Mouse (Mus musculus) ES-E14 (cell line): ENCODE results near the gene Mat1a. TPM values are rescaled to one million over a fixed set of nuclear protein-coding genes. Genes with fewer than 3 reads are reported as not detected.

Source experiments
- DNase-seq: peaks from one replicate; pipeline ENCODE4 v3.0.0-alpha.2; 2013; ENCODE audit warnings: low read depth, low spot score
- H3K27ac ChIP-seq: 2 replicates; pipeline ENCODE4 v1.5.1; 2012; ENCODE audit warnings: low read depth, mild to moderate bottlenecking, low read length, moderate library complexity, mixed read lengths; ENCODE audit not compliant: poor library complexity, insufficient read depth, severe bottlenecking
- H3K36me3 ChIP-seq: 2 replicates; pipeline ENCODE4 v1.6.1; 2012; ENCODE audit warnings: mild to moderate bottlenecking, low read length, moderate library complexity, mixed read lengths; ENCODE audit not compliant: control insufficient read depth, poor library complexity, insufficient read depth, severe bottlenecking
- H3K4me1 ChIP-seq, 2 experiments: fragments of 150-350 bp in 1 of 2; sonication (generic) in 1 of 2; 2 replicates each; pipeline ENCODE4 v1.6.1; 2012; ENCODE audit warnings: low read length in 2 of 2, mild to moderate bottlenecking in 1 of 2, mixed read lengths in 1 of 2; ENCODE audit not compliant: control insufficient read depth in 2 of 2, insufficient read depth in 2 of 2, poor library complexity in 1 of 2
- H3K4me3 ChIP-seq, 2 experiments: fragments of 150-350 bp in 1 of 2; sonication (generic) in 1 of 2; 2 replicates each; pipeline ENCODE4 v1.5.1; 2012; ENCODE audit warnings: low read length in 2 of 2, low read depth in 1 of 2, mild to moderate bottlenecking in 1 of 2, mixed read lengths in 1 of 2; ENCODE audit not compliant: insufficient read depth in 1 of 2, poor library complexity in 1 of 2, severe bottlenecking in 1 of 2
- H3K9ac ChIP-seq: 2 replicates; pipeline ENCODE4 v1.6.1; 2012; ENCODE audit warnings: low read depth, mild to moderate bottlenecking, low read length, mixed read lengths; ENCODE audit not compliant: poor library complexity, insufficient read depth, severe bottlenecking
- H3K9me3 ChIP-seq: fragments of 150-350 bp; sonication (generic); 2 replicates; pipeline ENCODE4 v1.6.1; 2012; ENCODE audit warnings: low read depth, mild to moderate bottlenecking, low read length; ENCODE audit not compliant: control insufficient read depth, insufficient read depth
- CHD2 ChIP-seq: IDR thresholded peaks from 2 replicates; pipeline ENCODE4 v1.6.1; 2014; ENCODE audit warnings: mild to moderate bottlenecking, low read depth, low read length, inconsistent platforms
- HCFC1 ChIP-seq: IDR thresholded peaks from 2 replicates; pipeline ENCODE4 v1.6.1; 2012; ENCODE audit warnings: low read length, inconsistent platforms, borderline replicate concordance; ENCODE audit not compliant: insufficient read depth
- MAFK ChIP-seq: IDR thresholded peaks from 2 replicates; pipeline ENCODE4 v1.6.1; 2014; ENCODE audit warnings: mild to moderate bottlenecking, low read depth, low read length, inconsistent platforms; ENCODE audit not compliant: insufficient read depth
- ZC3H11A ChIP-seq: IDR thresholded peaks from 2 replicates; pipeline ENCODE4 v1.6.1; 2012; ENCODE audit warnings: low read depth, mild to moderate bottlenecking, inconsistent platforms, low read length, borderline replicate concordance
- ZNF384 ChIP-seq: IDR thresholded peaks from 2 replicates; pipeline ENCODE4 v1.6.1; 2012; ENCODE audit warnings: low read depth, low read length, inconsistent platforms
- in situ Hi-C, 2 experiments: fragments of 600-800 bp; cut with MboI; formaldehyde crosslinking; loops; one replicate each; pipeline ENCODE4 v1.15.1; 2025; ENCODE audit warnings: low sequenced_read_pairs in 2 of 2, inconsistent platforms in 1 of 2; ENCODE audit not compliant: unreplicated experiment in 2 of 2
- total RNA-seq: library from RNA; depleted of rRNA; stranded (reverse); fragments of 300-350 nt; gene quantifications from 2 replicates; pipeline ENCODE4 v1.2.3, GENCODE M21; 2012; rRNA removed

The Mat1a gene
- 0.11 and 0.54 TPM in 2 replicates for total RNA-seq

DNA sequence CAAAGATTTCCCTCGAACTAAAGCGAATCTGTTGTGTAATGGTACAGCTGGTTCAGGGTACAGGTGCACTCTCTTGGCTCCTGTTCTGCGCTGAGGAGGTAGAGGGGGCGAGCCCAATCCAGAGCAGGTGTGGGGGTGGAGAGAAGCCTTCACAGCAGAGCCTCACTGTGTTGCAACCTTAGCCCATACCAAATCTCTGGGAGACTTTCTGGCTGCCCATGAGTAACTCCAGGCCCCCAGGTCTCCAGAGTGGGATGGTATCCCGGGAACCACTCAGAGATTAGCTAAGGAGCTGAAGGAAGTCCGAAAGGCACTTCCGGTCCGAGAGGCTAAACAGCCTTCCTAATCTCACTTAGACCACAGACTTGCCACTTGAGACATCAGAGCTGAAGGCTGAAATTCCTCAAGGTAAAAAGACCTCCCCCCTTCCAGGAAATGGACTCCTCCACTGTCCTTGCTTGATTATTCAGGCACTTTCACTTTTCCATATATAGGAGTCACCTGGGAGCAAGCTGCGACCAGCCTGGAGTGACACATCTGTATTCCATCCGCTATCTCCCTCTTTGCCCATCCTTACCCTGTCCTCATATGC, at the start of gene Mat1a:
Gene Mat1a, plus strand, starts transcription at position 183 of the 592 bp plus-strand sequence.
- Histone ChIP-seq H3K9me3 (no peaks in the 10 kb centered on the region), H3K9ac (no peak within 1 kb of the TSS), H3K36me3 (no peaks in the 10 kb centered on the region), H3K4me1 (no peaks in the 10 kb centered on the region), H3K27ac (no peak within 1 kb of the TSS), H3K4me3 (no peak within 1 kb of the TSS)
- no peak for TF ChIP-seq ZNF384
- TF ChIP-seq HCFC1: no peak
- no peak for TF ChIP-seq MAFK
- no peak for TF ChIP-seq ZC3H11A
- TF ChIP-seq CHD2: no peak
- no peak for DNase-seq
- in situ Hi-C loops: no loop called here

DNA sequence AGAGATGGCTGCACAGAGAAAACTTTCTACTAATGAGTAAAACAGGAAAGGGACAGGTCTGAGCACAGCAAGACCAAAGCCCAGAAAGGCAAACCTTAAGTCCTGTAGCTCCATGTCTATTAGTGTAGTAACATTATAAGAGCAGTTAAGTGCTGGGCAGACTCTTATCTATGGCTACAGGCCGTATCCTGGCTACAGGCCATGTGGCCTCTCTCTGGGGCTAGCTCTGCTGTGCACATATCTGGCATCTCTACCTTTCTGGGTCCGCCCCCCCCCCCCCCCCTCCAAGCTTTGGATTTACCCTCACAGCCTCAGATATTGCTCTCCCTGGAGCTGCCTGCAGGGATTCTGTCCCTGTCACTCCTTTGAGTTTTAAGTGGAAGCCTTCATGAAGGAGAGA, 39.7 kb upstream of the Mat1a start:
- Histone ChIP-seq H3K27ac (no peak overlapping the region), H3K4me1 (peaks cover 0 to 2% of the 10 kb centered on the region in 2 experiments; a peak in 1 of 4 replicates), H3K4me3 (no peak overlapping the region), H3K9ac (no peak overlapping the region), H3K36me3 (no peaks in the 10 kb centered on the region), H3K9me3 (no peaks in the 10 kb centered on the region)
- DNase-seq: no peak
- in situ Hi-C loops: no loop called here
- TF ChIP-seq HCFC1: no peak
- TF ChIP-seq CHD2: no peak
- no peak for TF ChIP-seq ZNF384
- no peak for TF ChIP-seq MAFK
- no peak for TF ChIP-seq ZC3H11A

DNA sequence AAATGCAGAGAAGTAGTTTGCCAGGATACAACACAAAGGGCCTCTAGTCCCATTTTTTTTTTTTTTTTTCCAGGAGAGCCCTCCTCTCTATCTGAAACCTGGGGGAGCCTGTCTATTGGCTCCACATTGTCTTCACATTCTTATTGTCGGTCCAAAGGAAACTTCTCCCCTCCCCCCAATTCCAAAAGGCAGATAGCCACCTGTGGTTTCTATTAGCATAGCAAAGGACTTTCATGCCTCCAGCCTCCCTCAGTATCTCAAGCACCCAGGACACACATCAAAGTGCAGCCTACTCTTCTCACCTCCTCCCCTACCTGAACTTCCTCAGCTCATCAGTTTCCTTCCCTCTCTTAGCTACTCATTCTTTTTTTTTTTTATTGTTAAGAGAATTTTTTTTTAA, 38.4 kb upstream of the Mat1a start:
- in situ Hi-C loops: no loop called here
- peak; percentile 70 for DNase-seq
- Histone ChIP-seq H3K4me3 (no peak overlapping the region), H3K36me3 (no peaks in the 10 kb centered on the region), H3K27ac (no peak overlapping the region), H3K9me3 (no peaks in the 10 kb centered on the region), H3K4me1 (peaks cover 0 to 2% of the 10 kb centered on the region in 2 experiments; a peak in 1 of 4 replicates), H3K9ac (no peak overlapping the region)
- TF ChIP-seq HCFC1 (no peak), ZNF384 (peak; percentile 71)

DNA sequence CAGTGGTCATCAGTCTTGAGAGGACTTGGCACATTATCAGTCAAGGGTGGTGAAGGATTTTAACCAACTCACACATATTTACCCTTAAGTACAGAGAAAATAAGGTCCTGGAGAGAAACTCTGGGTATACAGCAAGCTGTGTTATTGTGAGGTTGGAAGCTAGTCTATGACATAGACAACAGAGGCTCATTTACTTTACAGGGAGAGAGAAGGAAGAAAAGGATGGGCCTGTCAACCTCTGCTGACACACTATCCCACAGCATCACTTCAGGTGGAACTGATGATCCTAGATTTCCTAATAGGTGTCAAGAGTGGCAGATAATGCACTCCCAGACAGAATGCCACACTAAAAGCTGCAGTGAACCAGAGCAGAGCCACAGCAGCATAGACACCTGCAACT, 35.7 kb upstream of the Mat1a start, which contains the start of gene Dydc2:
Gene Dydc2, minus strand, starts transcription at position 101 of the 400 bp plus-strand sequence.
- no peak for TF ChIP-seq HCFC1
- TF ChIP-seq CHD2: no peak
- TF ChIP-seq MAFK: no peak
- no peak for TF ChIP-seq ZNF384
- TF ChIP-seq ZC3H11A: no peak
- peaks cover 0 to 2% of the 10 kb centered on the region in 2 experiments; a peak in 1 of 4 replicates for H3K4me1 ChIP-seq
- H3K4me3 ChIP-seq: no peak within 1 kb of the TSS
- H3K9me3 ChIP-seq: no peaks in the 10 kb centered on the region
- H3K27ac ChIP-seq: no peak within 1 kb of the TSS
- H3K36me3 ChIP-seq: no peaks in the 10 kb centered on the region
- in situ Hi-C loops: no loop called here
- no peak for DNase-seq
- no peak within 1 kb of the TSS for H3K9ac ChIP-seq

DNA sequence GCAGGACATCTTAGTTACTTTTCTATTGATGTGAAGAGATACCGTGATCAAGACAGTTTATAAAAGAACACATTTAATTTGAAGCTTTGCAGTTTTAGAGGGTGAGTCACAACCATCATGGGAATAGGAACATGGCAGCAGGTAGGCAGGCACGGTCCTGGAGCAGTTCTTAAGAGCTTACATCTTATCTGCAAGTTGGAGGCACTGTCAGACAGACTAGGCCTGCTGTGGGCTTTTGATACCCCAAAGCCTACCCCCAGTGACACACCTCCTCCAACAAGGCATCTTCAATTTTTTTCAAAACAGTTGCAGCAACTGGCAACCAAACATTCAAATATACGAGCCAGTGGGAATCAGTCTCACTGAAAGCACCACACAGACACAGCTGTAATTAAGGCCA, 34.5 kb upstream of the Mat1a start:
- Histone ChIP-seq H3K36me3 (no peaks in the 10 kb centered on the region), H3K4me3 (no peak overlapping the region), H3K27ac (no peak overlapping the region), H3K9me3 (no peaks in the 10 kb centered on the region), H3K4me1 (peaks cover 0 to 2% of the 10 kb centered on the region in 2 experiments; a peak in 1 of 4 replicates), H3K9ac (no peak overlapping the region)
- in situ Hi-C loops: no loop called here
- DNase-seq: no peak
- TF ChIP-seq MAFK (no peak), ZNF384 (no peak), CHD2 (no peak), HCFC1 (no peak), ZC3H11A (no peak)
